Mouse (Mus musculus) ES-E14 (cell line): ENCODE measurements at regions not wholly inside any gene's neighbourhood (a gene's known extent, or its start where the extent isn't known, plus 50 kb on each side); places are given as distances from the start of the nearest gene placed in this dataset.

Source experiments
- DNase-seq: peaks from one replicate; pipeline ENCODE4 v3.0.0-alpha.2; 2013; ENCODE audit warnings: low read depth, low spot score
- H3K27ac ChIP-seq: 2 replicates; pipeline ENCODE4 v1.5.1; 2012; ENCODE audit warnings: low read depth, mild to moderate bottlenecking, low read length, moderate library complexity, mixed read lengths; ENCODE audit not compliant: poor library complexity, insufficient read depth, severe bottlenecking
- H3K36me3 ChIP-seq: 2 replicates; pipeline ENCODE4 v1.6.1; 2012; ENCODE audit warnings: mild to moderate bottlenecking, low read length, moderate library complexity, mixed read lengths; ENCODE audit not compliant: control insufficient read depth, poor library complexity, insufficient read depth, severe bottlenecking
- H3K4me1 ChIP-seq, 2 experiments: fragments of 150-350 bp in 1 of 2; sonication (generic) in 1 of 2; 2 replicates each; pipeline ENCODE4 v1.6.1; 2012; ENCODE audit warnings: low read length in 2 of 2, mild to moderate bottlenecking in 1 of 2, mixed read lengths in 1 of 2; ENCODE audit not compliant: control insufficient read depth in 2 of 2, insufficient read depth in 2 of 2, poor library complexity in 1 of 2
- H3K4me3 ChIP-seq, 2 experiments: fragments of 150-350 bp in 1 of 2; sonication (generic) in 1 of 2; 2 replicates each; pipeline ENCODE4 v1.5.1; 2012; ENCODE audit warnings: low read length in 2 of 2, low read depth in 1 of 2, mild to moderate bottlenecking in 1 of 2, mixed read lengths in 1 of 2; ENCODE audit not compliant: insufficient read depth in 1 of 2, poor library complexity in 1 of 2, severe bottlenecking in 1 of 2
- H3K9ac ChIP-seq: 2 replicates; pipeline ENCODE4 v1.6.1; 2012; ENCODE audit warnings: low read depth, mild to moderate bottlenecking, low read length, mixed read lengths; ENCODE audit not compliant: poor library complexity, insufficient read depth, severe bottlenecking
- H3K9me3 ChIP-seq: fragments of 150-350 bp; sonication (generic); 2 replicates; pipeline ENCODE4 v1.6.1; 2012; ENCODE audit warnings: low read depth, mild to moderate bottlenecking, low read length; ENCODE audit not compliant: control insufficient read depth, insufficient read depth
- CHD2 ChIP-seq: IDR thresholded peaks from 2 replicates; pipeline ENCODE4 v1.6.1; 2014; ENCODE audit warnings: mild to moderate bottlenecking, low read depth, low read length, inconsistent platforms
- HCFC1 ChIP-seq: IDR thresholded peaks from 2 replicates; pipeline ENCODE4 v1.6.1; 2012; ENCODE audit warnings: low read length, inconsistent platforms, borderline replicate concordance; ENCODE audit not compliant: insufficient read depth
- MAFK ChIP-seq: IDR thresholded peaks from 2 replicates; pipeline ENCODE4 v1.6.1; 2014; ENCODE audit warnings: mild to moderate bottlenecking, low read depth, low read length, inconsistent platforms; ENCODE audit not compliant: insufficient read depth
- ZC3H11A ChIP-seq: IDR thresholded peaks from 2 replicates; pipeline ENCODE4 v1.6.1; 2012; ENCODE audit warnings: low read depth, mild to moderate bottlenecking, inconsistent platforms, low read length, borderline replicate concordance
- ZNF384 ChIP-seq: IDR thresholded peaks from 2 replicates; pipeline ENCODE4 v1.6.1; 2012; ENCODE audit warnings: low read depth, low read length, inconsistent platforms
- in situ Hi-C, 2 experiments: fragments of 600-800 bp; cut with MboI; formaldehyde crosslinking; loops; one replicate each; pipeline ENCODE4 v1.15.1; 2025; ENCODE audit warnings: low sequenced_read_pairs in 2 of 2, inconsistent platforms in 1 of 2; ENCODE audit not compliant: unreplicated experiment in 2 of 2

GRCm38 (mm10) chr13:48049796-48050195 lies 211.2 kb upstream of the Id4 start:
- Histone ChIP-seq H3K4me1 (peaks cover 0 to 3% of the 10 kb centered on the region in 2 experiments; a peak in 1 of 4 replicates), H3K9me3 (no peaks in the 10 kb centered on the region), H3K27ac (no peak overlapping the region), H3K4me3 (no peak overlapping the region), H3K36me3 (no peaks in the 10 kb centered on the region), H3K9ac (no peak overlapping the region)
- DNase-seq: no peak
- in situ Hi-C loops: no loop called here
- TF ChIP-seq HCFC1: no peak
- TF ChIP-seq CHD2: no peak
- no peak for TF ChIP-seq ZNF384
- TF ChIP-seq ZC3H11A: no peak
- no peak for TF ChIP-seq MAFK

GRCm38 (mm10) chr13:48074630-48075029 lies 186.4 kb upstream of the Id4 start:
- H3K36me3 ChIP-seq: no peaks in the 10 kb centered on the region
- no peak for DNase-seq
- no peak overlapping the region for H3K4me3 ChIP-seq
- no peak overlapping the region for H3K9ac ChIP-seq
- in situ Hi-C loops: no loop called here
- TF ChIP-seq HCFC1 (no peak), ZC3H11A (no peak), CHD2 (no peak), ZNF384 (no peak), MAFK (no peak)
- no peaks in the 10 kb centered on the region for H3K9me3 ChIP-seq
- H3K4me1 ChIP-seq: 0 out of 4 replicates have a peak, but pooled peaks cover 0 to 2% of the 10 kb centered on the region in 2 experiments
- H3K27ac ChIP-seq: no peak overlapping the region

DNA sequence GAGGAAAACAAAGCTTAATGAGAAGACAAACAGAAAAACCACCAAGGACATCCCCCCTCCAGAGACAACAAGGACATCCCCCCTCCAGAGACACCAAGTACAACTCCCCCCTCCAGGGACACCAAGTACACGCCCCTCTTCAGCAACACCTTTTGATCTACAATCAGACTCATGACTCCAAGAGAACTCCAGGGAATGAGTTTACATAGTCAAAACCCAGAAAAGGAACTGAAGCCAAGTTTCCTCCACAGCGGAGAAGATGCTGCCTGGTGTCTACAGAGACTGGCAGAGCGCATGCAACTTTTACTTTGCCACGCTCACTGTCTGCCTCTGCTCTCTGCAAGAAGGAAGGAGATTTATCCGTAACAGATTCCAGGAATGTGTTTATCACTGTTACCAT lies 185.7 kb upstream of the Id4 start:
- H3K27ac ChIP-seq: no peak overlapping the region
- in situ Hi-C loops: no loop called here
- no peak overlapping the region for H3K9ac ChIP-seq
- no peaks in the 10 kb centered on the region for H3K36me3 ChIP-seq
- no peak overlapping the region for H3K4me3 ChIP-seq
- H3K4me1 ChIP-seq: 0 out of 4 replicates have a peak, but pooled peaks cover 0 to 2% of the 10 kb centered on the region in 2 experiments
- no peaks in the 10 kb centered on the region for H3K9me3 ChIP-seq
- TF ChIP-seq ZC3H11A (no peak), HCFC1 (no peak), ZNF384 (no peak), CHD2 (no peak), MAFK (no peak)
- DNase-seq: no peak

- in situ Hi-C loops: no loop called here
- Histone ChIP-seq H3K36me3 (no peaks in the 10 kb centered on the region), H3K9me3 (no peaks in the 10 kb centered on the region), H3K4me1 (0 out of 4 replicates have a peak, but pooled peaks cover 0 to 2% of the 10 kb centered on the region in 2 experiments), H3K9ac (no peak overlapping the region), H3K27ac (no peak overlapping the region), H3K4me3 (no peak overlapping the region)
- TF ChIP-seq CHD2 (no peak), ZC3H11A (no peak), HCFC1 (no peak), MAFK (no peak), ZNF384 (no peak)
- DNase-seq: no peak
Observed at GRCm38 (mm10) chr13:48078214-48078613, 182.8 kb upstream of the Id4 start.

DNA sequence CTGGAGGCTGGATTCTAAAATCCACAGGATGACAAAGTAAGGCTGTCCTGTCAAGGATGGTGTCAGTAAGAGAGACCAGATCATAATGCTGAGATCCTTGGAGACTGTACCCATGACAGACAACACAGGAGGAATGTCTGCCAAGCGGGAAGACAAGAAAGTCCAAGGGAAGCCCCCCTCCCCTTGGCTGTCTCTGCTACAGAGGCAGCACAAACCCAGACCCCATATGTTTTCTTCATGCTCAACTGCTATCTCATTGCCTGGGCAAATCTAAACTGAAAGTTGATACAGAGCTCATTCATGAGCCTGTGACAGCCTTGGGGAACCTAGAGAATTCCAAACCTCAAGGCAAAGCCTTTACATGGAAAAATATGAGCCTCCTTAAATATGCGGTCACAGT lies 177.7 kb upstream of the Id4 start:
- no peak for DNase-seq
- H3K4me1 ChIP-seq: no peaks in the 10 kb centered on the region
- no peak overlapping the region for H3K4me3 ChIP-seq
- H3K27ac ChIP-seq: no peak overlapping the region
- no peaks in the 10 kb centered on the region for H3K36me3 ChIP-seq
- no peaks in the 10 kb centered on the region for H3K9me3 ChIP-seq
- in situ Hi-C loops: no loop called here
- TF ChIP-seq ZNF384 (no peak), HCFC1 (no peak)
- H3K9ac ChIP-seq: no peak overlapping the region
